Mouse (Mus musculus): ENCODE measurements at regions not wholly inside any gene's neighbourhood (a gene's known extent, or its start where the extent isn't known, plus 50 kb on each side); places are given as distances from the start of the nearest gene placed in this dataset.

GRCm38 (mm10) chr16:79718230-79718629 lies 627.3 kb upstream of the Tmprss15 start:
- DNase-seq (ENCODE audit: low read depth, low spot score): peak; percentile 93

DNA sequence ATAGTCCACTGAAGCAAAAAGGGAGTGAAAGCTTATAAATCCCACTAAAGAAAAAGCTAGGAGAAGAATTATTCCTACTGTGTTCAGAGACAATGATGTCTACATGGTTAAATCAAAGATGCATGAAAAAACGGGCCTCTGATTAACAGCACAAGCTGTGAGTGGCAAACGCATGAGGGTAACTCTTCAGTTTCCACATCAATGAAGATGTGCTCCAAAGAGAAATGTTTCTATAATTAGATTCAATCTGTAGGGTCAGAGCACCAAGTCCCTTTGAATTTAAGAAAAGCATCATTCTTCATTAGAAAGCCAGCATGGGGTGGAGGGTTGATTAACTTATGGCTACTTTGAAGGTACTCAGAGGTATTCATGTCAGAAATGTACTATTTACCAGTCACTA lies 601.5 kb upstream of the Tmprss15 start:
- DNase-seq (ENCODE audit: low read depth, low spot score): no peak

GRCm38 (mm10) chr16:79651162-79651741 lies 560.4 kb upstream of the Tmprss15 start:
- peak; percentile 53 for DNase-seq (ENCODE audit: low read depth, low spot score)

DNA sequence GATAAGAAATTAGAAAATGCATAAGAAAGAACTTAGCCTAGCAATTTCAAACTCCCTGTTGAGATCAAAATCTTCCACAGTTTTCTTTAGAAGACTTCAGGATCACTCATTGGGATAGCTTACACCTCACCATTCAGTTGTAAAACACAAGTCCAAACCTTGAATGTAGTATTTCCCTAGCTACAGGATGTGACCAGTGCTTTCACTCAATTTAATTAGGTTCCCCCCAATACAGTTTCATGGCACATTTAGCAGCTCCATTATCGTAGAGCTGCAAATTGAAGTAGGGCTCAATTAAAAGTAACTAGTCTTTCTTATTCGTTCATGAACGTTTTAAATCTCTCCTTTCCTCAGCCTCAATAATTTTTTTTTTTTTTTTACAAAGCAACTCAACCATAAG lies 550.0 kb upstream of the Tmprss15 start:
- no peak for DNase-seq (ENCODE audit: low read depth, low spot score)

DNA sequence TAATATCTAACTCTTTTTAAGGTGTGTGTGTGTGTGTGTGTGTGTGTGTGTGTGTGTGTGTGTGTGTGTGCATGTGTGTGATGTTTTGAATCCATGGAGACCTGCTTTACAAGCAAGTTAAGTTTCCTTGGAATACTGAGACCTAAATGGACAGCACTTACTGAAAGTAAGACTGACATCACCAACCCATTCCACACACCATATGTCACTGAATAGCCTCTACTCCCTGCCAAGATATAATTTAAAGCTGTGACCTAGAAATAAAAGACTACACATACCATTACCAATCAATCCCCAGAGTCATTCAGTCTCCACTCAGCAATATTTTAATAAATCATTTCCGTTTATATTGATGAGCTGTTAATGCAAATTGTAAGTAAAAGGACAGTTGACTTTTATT lies 536.2 kb upstream of the Tmprss15 start:
- DNase-seq (ENCODE audit: low read depth, low spot score): peak; percentile 17

GRCm38 (mm10) chr16:79611002-79611401 lies 520.1 kb upstream of the Tmprss15 start:
- no peak for DNase-seq (ENCODE audit: low read depth, low spot score)

- no peak for DNase-seq (ENCODE audit: low read depth, low spot score)
These were observed 500.0 kb upstream of the Tmprss15 start for GRCm38 (mm10) chr16:79590891-79591290.

DNA sequence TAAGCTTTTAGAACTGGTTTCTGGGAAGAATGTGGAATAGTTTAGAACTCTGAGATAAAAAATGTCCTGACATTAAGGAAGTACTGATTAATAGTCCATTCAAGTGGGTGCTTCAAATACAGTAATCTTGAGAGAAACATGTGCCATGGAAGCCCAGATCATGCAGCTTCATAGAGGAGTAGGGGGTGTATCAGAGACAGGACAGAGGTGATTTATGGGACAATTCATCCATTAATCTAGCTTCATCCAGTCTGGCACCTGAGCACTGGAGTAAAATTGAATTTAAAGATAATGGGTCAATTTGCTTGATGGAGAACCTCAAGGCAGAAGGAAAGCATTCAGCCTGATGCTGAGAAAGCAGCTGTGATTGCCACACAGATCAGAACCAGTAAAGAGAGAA lies 494.8 kb upstream of the Tmprss15 start:
- DNase-seq (ENCODE audit: low read depth, low spot score): no peak

- DNase-seq (ENCODE audit: low read depth, low spot score): no peak
These were observed 480.0 kb upstream of the Tmprss15 start for GRCm38 (mm10) chr16:79570867-79571266.

- DNase-seq (ENCODE audit: low read depth, low spot score): no peak
These were observed 443.5 kb upstream of the Tmprss15 start for GRCm38 (mm10) chr16:79534370-79534769.

DNA sequence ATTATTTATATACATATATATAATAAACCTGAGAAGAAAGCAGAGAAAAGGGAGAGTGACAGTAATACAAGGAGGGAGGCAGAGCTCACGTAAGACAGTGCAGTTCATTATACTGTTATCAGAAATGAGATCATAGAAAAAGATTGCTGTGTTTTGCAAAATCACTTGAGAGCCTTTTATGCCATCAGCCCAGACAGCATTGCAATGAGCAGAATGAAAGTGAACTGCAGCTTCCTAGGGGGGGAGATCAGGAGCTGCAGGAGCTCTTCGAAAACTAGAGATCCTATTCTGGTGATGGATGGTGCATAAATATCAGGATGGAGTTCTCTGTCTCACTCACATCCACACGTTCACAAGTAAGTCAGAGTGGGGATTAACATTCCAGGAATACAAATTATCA lies 401.6 kb upstream of the Tmprss15 start:
- peak; percentile 10 for DNase-seq (ENCODE audit: low read depth, low spot score)

DNA sequence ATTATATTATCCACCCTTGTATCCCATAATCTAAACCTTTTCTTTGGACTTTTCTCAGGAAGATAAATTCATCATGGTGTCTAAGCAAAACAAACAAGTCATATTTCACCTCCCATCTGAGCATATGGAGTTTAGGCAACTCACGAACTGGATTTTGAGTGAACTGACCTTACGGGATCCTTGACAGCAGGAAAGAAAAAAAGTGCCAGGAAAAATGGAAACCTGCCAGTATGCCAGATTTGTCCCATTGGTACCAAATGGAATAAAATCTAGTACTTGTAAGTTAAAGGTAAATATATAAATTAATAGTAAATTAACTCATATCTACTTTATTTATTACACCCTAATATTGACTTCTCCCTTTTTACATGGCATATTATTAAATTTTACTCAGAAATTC lies 360.0 kb upstream of the Tmprss15 start:
- peak; percentile 38 for DNase-seq (ENCODE audit: low read depth, low spot score)

- DNase-seq (ENCODE audit: low read depth, low spot score): peak; percentile 85
These were observed 358.8 kb upstream of the Tmprss15 start for GRCm38 (mm10) chr16:79449732-79450131.

DNA sequence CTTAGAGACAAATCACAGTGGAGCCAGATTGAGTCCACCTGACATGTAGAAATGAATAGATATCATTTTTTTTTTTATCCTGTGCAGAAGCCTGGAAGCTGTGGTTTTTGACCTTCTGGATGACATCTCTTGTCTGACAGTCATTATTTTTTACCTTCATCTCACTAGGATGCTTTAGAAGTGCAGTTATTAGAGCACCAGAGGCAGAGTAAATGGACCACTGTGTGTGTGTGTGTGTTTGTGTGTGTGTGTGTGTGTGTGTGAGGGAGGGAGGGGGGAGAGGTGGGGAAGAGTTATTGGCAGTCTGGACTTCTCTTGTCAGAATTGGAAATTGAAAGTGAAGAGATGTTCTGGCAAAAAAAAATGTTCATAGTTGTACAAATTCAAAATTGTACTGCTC lies 316.5 kb upstream of the Tmprss15 start:
- no peak for DNase-seq (ENCODE audit: low read depth, low spot score)

- peak; percentile 74 for DNase-seq (ENCODE audit: low read depth, low spot score)
These were observed 315.3 kb upstream of the Tmprss15 start for GRCm38 (mm10) chr16:79406216-79406615.

DNA sequence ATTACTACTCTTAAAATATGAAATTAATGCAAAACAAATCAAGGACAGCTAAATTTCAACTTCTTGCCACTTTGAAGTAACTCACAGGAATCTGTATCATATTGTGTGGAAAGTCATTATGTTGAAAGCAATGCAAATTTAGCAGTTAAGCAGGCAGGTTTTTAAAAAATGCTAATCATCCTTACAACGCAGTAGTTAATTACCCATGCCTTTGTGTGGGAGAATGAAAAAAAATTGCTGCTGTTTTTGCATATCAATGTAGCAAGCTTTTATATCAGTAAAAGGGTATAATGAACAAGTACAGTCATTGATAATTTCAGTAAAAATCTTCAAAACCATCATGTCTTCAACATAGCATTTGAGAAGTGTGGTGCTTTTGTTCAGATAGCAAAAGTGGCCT lies 313.2 kb upstream of the Tmprss15 start:
- DNase-seq (ENCODE audit: low read depth, low spot score): peak; percentile 10

DNA sequence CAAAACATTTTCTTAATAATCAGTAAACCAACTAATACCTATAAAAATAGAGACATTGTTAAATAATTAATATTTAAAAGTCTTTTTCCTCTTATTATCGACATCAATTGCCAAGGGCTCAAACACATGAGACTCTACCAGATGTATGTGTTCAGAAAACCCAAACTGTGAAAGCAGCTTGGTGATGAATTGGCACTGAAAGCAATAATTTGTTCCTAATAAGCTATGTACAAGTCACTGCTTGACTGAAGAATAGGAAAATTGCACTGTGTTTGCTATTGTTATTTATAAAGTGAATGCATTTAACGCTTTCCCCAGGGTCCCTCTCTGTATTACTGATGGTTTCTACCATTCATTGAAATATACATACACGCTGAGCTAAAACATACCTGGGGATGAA lies 309.2 kb upstream of the Tmprss15 start:
- DNase-seq (ENCODE audit: low read depth, low spot score): peak; percentile 23

DNA sequence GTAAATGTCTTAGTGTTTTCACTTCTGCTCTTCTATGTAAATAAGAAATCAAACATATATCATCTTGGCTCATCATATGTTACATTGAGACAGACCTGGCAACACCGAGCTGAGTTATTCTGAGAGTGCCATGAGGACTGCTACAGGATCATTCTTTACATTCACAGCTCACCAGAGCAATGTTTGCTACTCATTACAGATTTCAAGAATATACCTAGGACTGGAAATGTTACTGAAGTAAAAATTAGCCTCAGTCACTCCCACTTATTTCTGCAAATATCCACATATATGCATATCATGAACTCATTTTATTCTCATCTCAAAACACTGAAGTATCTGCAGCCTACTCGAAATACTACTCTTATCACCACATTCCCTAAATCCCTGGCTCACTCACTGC lies 307.6 kb upstream of the Tmprss15 start:
- DNase-seq (ENCODE audit: low read depth, low spot score): peak; percentile 30

DNA sequence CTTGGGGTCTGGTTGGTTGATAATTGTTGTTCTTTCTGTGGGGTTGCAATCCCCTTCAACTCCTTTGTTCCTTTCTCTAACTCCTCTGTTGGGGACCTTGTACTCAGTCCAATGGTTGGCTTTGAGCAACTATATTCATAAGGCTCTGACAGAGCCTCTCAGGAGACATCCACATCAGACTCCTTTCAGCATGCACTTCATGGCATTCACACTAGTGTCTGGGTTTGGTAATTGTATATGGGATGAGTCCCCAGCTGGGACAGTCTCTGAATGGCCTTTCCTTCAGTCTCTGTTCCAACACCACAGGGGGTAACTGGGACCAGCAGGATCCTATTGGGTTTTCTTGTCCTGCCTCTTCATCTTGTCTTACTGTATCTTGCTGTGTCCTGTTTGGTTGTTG lies 303.5 kb upstream of the Tmprss15 start:
- DNase-seq (ENCODE audit: low read depth, low spot score): no peak

DNA sequence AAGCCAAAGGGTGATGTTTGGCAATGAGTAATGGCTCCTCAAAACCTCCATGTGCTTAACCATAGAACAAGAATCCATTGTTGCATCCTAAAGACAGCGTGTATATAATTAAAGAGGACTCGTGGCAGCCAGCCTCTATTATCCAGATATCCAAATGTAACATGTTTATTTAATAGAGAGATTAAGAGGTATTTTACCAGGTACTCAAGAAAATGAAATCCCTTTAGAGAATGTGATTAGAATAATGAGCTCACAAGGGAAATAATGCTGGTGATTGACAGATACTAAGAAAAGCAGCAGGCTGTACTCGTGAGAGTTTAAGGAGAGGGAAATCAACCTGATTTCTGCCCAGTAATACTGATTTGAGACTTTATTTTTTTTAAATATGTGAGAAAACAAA lies 295.5 kb upstream of the Tmprss15 start:
- DNase-seq (ENCODE audit: low read depth, low spot score): no peak

GRCm38 (mm10) chr16:79350127-79350526 lies 259.2 kb upstream of the Tmprss15 start:
- no peak for DNase-seq (ENCODE audit: low read depth, low spot score)

GRCm38 (mm10) chr16:79342453-79342852 lies 251.6 kb upstream of the Tmprss15 start:
- no peak for DNase-seq (ENCODE audit: low read depth, low spot score)

GRCm38 (mm10) chr16:79336416-79336815 lies 245.5 kb upstream of the Tmprss15 start:
- peak; percentile 73 for DNase-seq (ENCODE audit: low read depth, low spot score)

- DNase-seq (ENCODE audit: low read depth, low spot score): peak; percentile 54
These were observed 245.1 kb upstream of the Tmprss15 start for GRCm38 (mm10) chr16:79336016-79336415.

All from brain, adult 2 months (tissue).